Mouse (Mus musculus): ENCODE results near the gene Fut2. TPM values are rescaled to one million over a fixed set of nuclear protein-coding genes. Genes with fewer than 3 reads are reported as not detected.

The Fut2 gene
- total and polyA plus RNA-seq, 3 experiments, result not detected

GRCm38 (mm10) chr7:45624718-45625117, 41.5 kb downstream of the Fut2 start:
- dilution Hi-C loops (cut with MboI; ENCODE audit: extremely low pct_ligation_motif_present, extremely low pct_unique_long_range_greater_than_20kb, low sequenced_read_pairs) (no loop called here), in situ Hi-C loops (cut with MboI; ENCODE audit: low pct_ligation_motif_present, low pct_unique_long_range_greater_than_20kb, low sequenced_read_pairs) (no loop called here)
- no peaks in the 10 kb centered on the region for H3K79me2 ChIP-seq (replicated peaks; ENCODE audit: control insufficient read depth, extremely low read depth, insufficient read depth, poor library complexity, severe bottlenecking)
- peaks cover 27% of the 10 kb centered on the region for H3K9me3 ChIP-seq (replicated peaks; ENCODE audit: low read length)
- H3K4me3 ChIP-seq (replicated peaks in 1 of 3; ENCODE audit: low read depth in 2 of 3, low read length in 2 of 3, poor library complexity in 1 of 3), result no peak overlapping the region
- no peak overlapping the region for H3K9ac ChIP-seq (ENCODE audit: insufficient read depth, low read depth)
- peaks cover 5 to 17% of the 10 kb centered on the region in 2 experiments for H3K4me1 ChIP-seq (ENCODE audit: control insufficient read depth in 1 of 2, insufficient read depth in 2 of 2)
- H3K27me3 ChIP-seq (replicated peaks), result no peaks in the 10 kb centered on the region
- peaks cover 0 to 25% of the 10 kb centered on the region in 2 experiments for H3K36me3 ChIP-seq (replicated peaks in 1 of 2; ENCODE audit: control insufficient read depth in 1 of 2, insufficient read depth in 1 of 2, low read length in 1 of 2)
- no peak for DNase-seq (ENCODE audit: extremely low read depth)
- no peak overlapping the region for H3K27ac ChIP-seq (ENCODE audit: insufficient read depth, low read depth)
- no peak overlapping the region for H3K4me2 ChIP-seq (ENCODE audit: insufficient read depth, low read depth, poor library complexity, severe bottlenecking)
- no peak for TF ChIP-seq JUND (conservative IDR thresholded peaks at IDR 0.05; ENCODE audit: low read depth, low read length)
- no peak for TF ChIP-seq MXI1 (IDR thresholded peaks at IDR 0.05; ENCODE audit: low read depth, low read length)
- no peak for TF ChIP-seq CHD2 (IDR thresholded peaks at IDR 0.05; ENCODE audit: low read length)
- TF ChIP-seq GABPA (IDR thresholded peaks at IDR 0.05; ENCODE audit: insufficient replicate concordance, low read depth, low read length), result no peak
- no peak for TF ChIP-seq ZKSCAN1 (IDR thresholded peaks at IDR 0.05; ENCODE audit: borderline replicate concordance, low read depth, low read length)
- no peak for TF ChIP-seq SIN3A (IDR thresholded peaks at IDR 0.05; ENCODE audit: low read length)
- no peak for TF ChIP-seq PAX5 (IDR thresholded peaks at IDR 0.05; ENCODE audit: low read length)
- TF ChIP-seq MEF2A (IDR thresholded peaks at IDR 0.05; ENCODE audit: borderline replicate concordance, low read depth, low read length), result no peak
- TF ChIP-seq BHLHE40 (IDR thresholded peaks at IDR 0.05; ENCODE audit: low read depth, low read length), result no peak
- TF ChIP-seq E2F4 (IDR thresholded peaks at IDR 0.05; ENCODE audit: insufficient replicate concordance, low read depth, low read length), result no peak
- TF ChIP-seq ZMIZ1 (IDR thresholded peaks at IDR 0.05; ENCODE audit: low read depth, low read length), result no peak
- no peak for TF ChIP-seq ZC3H11A (IDR thresholded peaks at IDR 0.05; ENCODE audit: low read depth, low read length)
- no peak for TF ChIP-seq TBP (conservative IDR thresholded peaks at IDR 0.05; ENCODE audit: low read depth, low read length)
- no peak for TF ChIP-seq RCOR1 (conservative IDR thresholded peaks at IDR 0.05; ENCODE audit: low read depth, low read length)
- no peak for TF ChIP-seq USF1 (IDR thresholded peaks at IDR 0.05; ENCODE audit: low read depth, low read length)
- no peak for TF ChIP-seq HCFC1 (IDR thresholded peaks at IDR 0.05; ENCODE audit: low read depth, low read length)
- TF ChIP-seq NELFE (IDR thresholded peaks at IDR 0.05; ENCODE audit: low read depth, low read length), result no peak
- no peak for TF ChIP-seq ETS1 (conservative IDR thresholded peaks at IDR 0.05; ENCODE audit: low read depth, low read length)

- no peak for DNase-seq (ENCODE audit: extremely low read depth)
- no peak for TF ChIP-seq HCFC1 (IDR thresholded peaks at IDR 0.05; ENCODE audit: low read depth, low read length)
- TF ChIP-seq PAX5 (IDR thresholded peaks at IDR 0.05; ENCODE audit: low read length), result no peak
- TF ChIP-seq ZKSCAN1 (IDR thresholded peaks at IDR 0.05; ENCODE audit: borderline replicate concordance, low read depth, low read length), result no peak
- TF ChIP-seq ETS1 (conservative IDR thresholded peaks at IDR 0.05; ENCODE audit: low read depth, low read length), result no peak
- TF ChIP-seq NELFE (IDR thresholded peaks at IDR 0.05; ENCODE audit: low read depth, low read length), result no peak
- TF ChIP-seq E2F4 (IDR thresholded peaks at IDR 0.05; ENCODE audit: insufficient replicate concordance, low read depth, low read length), result no peak
- TF ChIP-seq POLR2AphosphoS2 (IDR thresholded peaks at IDR 0.05; ENCODE audit: low read depth, low read length), result no peak
- TF ChIP-seq MYC (IDR thresholded peaks at IDR 0.05; ENCODE audit: low read depth, low read length), result no peak
- no peak for TF ChIP-seq MEF2A (IDR thresholded peaks at IDR 0.05; ENCODE audit: borderline replicate concordance, low read depth, low read length)
- no peak for TF ChIP-seq RCOR1 (conservative IDR thresholded peaks at IDR 0.05; ENCODE audit: low read depth, low read length)
- TF ChIP-seq MXI1 (IDR thresholded peaks at IDR 0.05; ENCODE audit: low read depth, low read length), result no peak
- no peak for TF ChIP-seq JUND (conservative IDR thresholded peaks at IDR 0.05; ENCODE audit: low read depth, low read length)
- TF ChIP-seq ZNF384 (IDR thresholded peaks at IDR 0.05; ENCODE audit: low read depth, low read length), result no peak
- no peak for TF ChIP-seq MAFK (IDR thresholded peaks at IDR 0.05; ENCODE audit: insufficient replicate concordance, low read length)
- TF ChIP-seq GABPA (IDR thresholded peaks at IDR 0.05; ENCODE audit: insufficient replicate concordance, low read depth, low read length), result no peak
- TF ChIP-seq UBTF (IDR thresholded peaks at IDR 0.05; ENCODE audit: low read depth, low read length), result no peak
- no peak for TF ChIP-seq MAZ (IDR thresholded peaks at IDR 0.05; ENCODE audit: low read depth, low read length)
- TF ChIP-seq SIN3A (IDR thresholded peaks at IDR 0.05; ENCODE audit: low read length), result no peak
- no peak for TF ChIP-seq TCF12 (IDR thresholded peaks at IDR 0.05; ENCODE audit: low read depth, low read length)
- no peak for TF ChIP-seq POLR2A (IDR thresholded peaks at IDR 0.05; ENCODE audit: low read depth, low read length)
- Histone ChIP-seq H3K36me3 (replicated peaks in 1 of 2; ENCODE audit: control insufficient read depth in 1 of 2, insufficient read depth in 1 of 2, low read length in 1 of 2) (peaks cover 0 to 31% of the 10 kb centered on the region in 2 experiments), H3K9ac (ENCODE audit: insufficient read depth, low read depth) (no peak overlapping the region), H3K27ac (ENCODE audit: insufficient read depth, low read depth) (no peak overlapping the region), H3K79me2 (replicated peaks; ENCODE audit: control insufficient read depth, extremely low read depth, insufficient read depth, poor library complexity, severe bottlenecking) (no peaks in the 10 kb centered on the region), H3K4me3 (replicated peaks in 1 of 3; ENCODE audit: low read depth in 2 of 3, low read length in 2 of 3, poor library complexity in 1 of 3) (no peak overlapping the region), H3K4me1 (ENCODE audit: control insufficient read depth in 1 of 2, insufficient read depth in 2 of 2) (peaks cover 15 to 29% of the 10 kb centered on the region in 2 experiments), H3K9me3 (replicated peaks; ENCODE audit: low read length) (peaks cover 20% of the 10 kb centered on the region), H3K27me3 (replicated peaks) (no peaks in the 10 kb centered on the region), H3K4me2 (ENCODE audit: insufficient read depth, low read depth, poor library complexity, severe bottlenecking) (no peak overlapping the region)
- dilution Hi-C loops (cut with MboI; ENCODE audit: extremely low pct_ligation_motif_present, extremely low pct_unique_long_range_greater_than_20kb, low sequenced_read_pairs) (no loop called here), in situ Hi-C loops (cut with MboI; ENCODE audit: low pct_ligation_motif_present, low pct_unique_long_range_greater_than_20kb, low sequenced_read_pairs) (no loop called here)
Measured at GRCm38 (mm10) chr7:45623507-45623906, 42.7 kb downstream of the Fut2 start.
